Mouse (Mus musculus) heart, embryonic 14.5 days (tissue): ENCODE data around the gene Ccng2. TPM values are rescaled to one million over a fixed set of nuclear protein-coding genes. Genes with fewer than 3 reads are reported as not detected.

Source experiments
- ATAC-seq: fragments of 200-750 bp; cut with Nextera tagmentation; 2 replicates; pipeline ENCODE4 v1.8.0; 2017; ENCODE audit warnings: low read depth, moderate TSS enrichment; ENCODE audit not compliant: insufficient number of reproducible peaks, insufficient read depth, low FRiP score
- H3K27ac ChIP-seq, 2 experiments: fragments of 200-500 bp in 1 of 2; fragments of 300-500 bp in 1 of 2; sonication (generic) in 1 of 2; replicated peaks in 1 of 2; 2 replicates each; pipeline ENCODE4 v1.5.1; 2012 to 2014; ENCODE audit warnings: low read depth in 2 of 2, low read length in 2 of 2, control low read depth in 1 of 2, mild to moderate bottlenecking in 1 of 2, mixed read lengths in 1 of 2; ENCODE audit not compliant: control insufficient read depth in 1 of 2, insufficient read depth in 1 of 2
- H3K27me3 ChIP-seq: fragments of 300-500 bp; sonication (generic); 2 replicates; pipeline ENCODE4 v1.6.1; 2014; ENCODE audit warnings: mild to moderate bottlenecking, low read length, control low read depth; ENCODE audit not compliant: control insufficient read depth, insufficient read depth
- H3K36me3 ChIP-seq: fragments of 300-500 bp; sonication (generic); 2 replicates; pipeline ENCODE4 v1.6.1; 2014; ENCODE audit warnings: mild to moderate bottlenecking, control low read depth, low read length, mixed read lengths; ENCODE audit not compliant: control insufficient read depth, insufficient read depth
- H3K4me1 ChIP-seq, 2 experiments: fragments of 200-500 bp in 1 of 2; fragments of 300-500 bp in 1 of 2; sonication (generic) in 1 of 2; 2 replicates each; pipeline ENCODE4 v1.6.1; 2012 to 2014; ENCODE audit warnings: low read length in 2 of 2, control low read depth in 1 of 2, mixed read lengths in 1 of 2; ENCODE audit not compliant: control insufficient read depth in 2 of 2, insufficient read depth in 2 of 2
- H3K4me2 ChIP-seq: fragments of 300-500 bp; sonication (generic); 2 replicates; pipeline ENCODE4 v1.6.1; 2014; ENCODE audit warnings: mild to moderate bottlenecking, low read length
- H3K4me3 ChIP-seq, 2 experiments: fragments of 200-500 bp in 1 of 2; fragments of 300-500 bp in 1 of 2; sonication (generic) in 1 of 2; 2 replicates each; pipeline ENCODE4 v1.5.1; 2012 to 2014; ENCODE audit warnings: low read length in 2 of 2, mild to moderate bottlenecking in 2 of 2, control low read depth in 1 of 2, low read depth in 1 of 2, moderate library complexity in 1 of 2; ENCODE audit not compliant: control insufficient read depth in 1 of 2, insufficient read depth in 1 of 2
- H3K9ac ChIP-seq: fragments of 300-500 bp; sonication (generic); 2 replicates; pipeline ENCODE4 v1.6.1; 2014; ENCODE audit warnings: mild to moderate bottlenecking, low read length
- H3K9me3 ChIP-seq: fragments of 300-500 bp; sonication (generic); 2 replicates; pipeline ENCODE4 v1.6.1; 2016; ENCODE audit warnings: low read length, control low read depth; ENCODE audit not compliant: control insufficient read depth
- WGBS: fragments of 180-500 bp; shearing (Covaris S2); extraction: QIAGEN DNeasy Blood & Tissue Kit; methylation state at CpG from one replicate; pipeline ENCODE4 v1.1.7; 2014; 5-methylcytosine and 5-hydroxymethylcytosine counted together
- polyA plus RNA-seq: library from polyadenylated mRNA; unstranded; fragments of >200 nt; fragmentation: Nextera tagmentation; extraction: Ambion mirVana; gene quantifications from 2 replicates; pipeline ENCODE4 v1.2.1, GENCODE M21; 2014

The Ccng2 gene
- polyA plus RNA-seq, 1 experiment from 2014 or later: 44.2 TPM

DNA sequence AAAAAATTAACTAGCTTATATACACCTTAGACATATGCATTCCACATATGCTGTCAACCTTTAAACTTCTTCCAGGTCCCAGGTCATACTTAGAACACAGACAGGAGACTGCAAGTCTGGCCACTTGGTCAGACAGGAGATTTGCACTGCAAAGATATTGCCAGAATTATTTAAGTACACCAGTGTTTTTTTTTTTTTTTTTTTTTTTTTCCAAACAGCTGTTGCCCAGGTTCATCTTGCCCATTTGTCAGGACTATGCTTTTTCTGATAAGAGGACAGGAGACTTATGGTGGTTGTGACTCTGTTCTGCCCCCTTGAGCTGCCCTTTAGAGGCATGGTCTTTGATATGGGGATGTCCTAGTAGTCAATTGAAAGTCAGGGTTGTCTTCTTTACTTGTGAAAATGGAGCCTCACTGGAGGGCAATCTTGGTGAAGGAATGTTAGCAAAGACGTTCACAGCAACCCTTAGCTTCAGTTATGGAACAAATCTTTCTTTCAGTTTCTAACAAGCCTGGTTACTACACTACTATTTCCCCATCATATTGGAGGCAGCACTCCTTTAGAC is 2.8 kb upstream of the Ccng2 start:
- no peaks in the 10 kb centered on the region for H3K9me3 ChIP-seq
- 72% methylated on average over 1 of the region's 1 CpGs for WGBS
- no peaks in the 10 kb centered on the region; the same call in 1 of the 2 replicates for H3K36me3 ChIP-seq
- H3K27me3 ChIP-seq: no peaks in the 10 kb centered on the region
- H3K9ac ChIP-seq: no peak overlapping the region
- no peak overlapping the region for H3K27ac ChIP-seq
- no peak overlapping the region for H3K4me2 ChIP-seq
- no peak for ATAC-seq
- H3K4me1 ChIP-seq: peaks cover 9 to 30% of the 10 kb centered on the region in 2 experiments
- no peak overlapping the region for H3K4me3 ChIP-seq

GRCm38 (mm10) chr5:93265164-93265800 is 1.8 kb upstream of the Ccng2 start:
- Histone ChIP-seq H3K9me3 (no peaks in the 10 kb centered on the region), H3K4me2 (no peak overlapping the region), H3K27me3 (no peaks in the 10 kb centered on the region), H3K9ac (no peak overlapping the region), H3K36me3 (peaks cover 10% of the 10 kb centered on the region), H3K4me1 (peaks cover 11 to 39% of the 10 kb centered on the region in 2 experiments), H3K27ac (peak overlapping the region in 1 of 2 experiments; percentile 96; a peak in 3 of 4 replicates), H3K4me3 (no peak overlapping the region)
- no peak for ATAC-seq
- WGBS: 76% methylated on average over 7 of the region's 7 CpGs

GRCm38 (mm10) chr5:93265801-93266580 is 1.1 kb upstream of the Ccng2 start:
- ATAC-seq: no peak
- H3K4me1 ChIP-seq: peaks cover 11 to 39% of the 10 kb centered on the region in 2 experiments
- H3K27ac ChIP-seq: peak overlapping the region in 1 of 2 experiments; percentile 96; a peak in 3 of 4 replicates
- H3K36me3 ChIP-seq: peaks cover 16% of the 10 kb centered on the region
- H3K9ac ChIP-seq: peak overlapping the region; percentile 66
- H3K4me3 ChIP-seq: peak overlapping the region in 1 of 2 experiments; percentile 98; a peak in 2 of 4 replicates
- WGBS: 61% methylated on average over 13 of the region's 13 CpGs
- no peaks in the 10 kb centered on the region for H3K27me3 ChIP-seq
- peak overlapping the region; percentile 69 for H3K4me2 ChIP-seq
- no peaks in the 10 kb centered on the region for H3K9me3 ChIP-seq

GRCm38 (mm10) chr5:93267851-93268606 is 972 bp downstream of the Ccng2 start:
- Histone ChIP-seq H3K4me1 (peaks cover 9 to 30% of the 10 kb centered on the region in 2 experiments), H3K27me3 (no peaks in the 10 kb centered on the region), H3K27ac (peak overlapping the region; percentile 87 to 96), H3K4me2 (peak overlapping the region; percentile 69), H3K4me3 (peak overlapping the region; percentile 70 to 98), H3K9ac (peak overlapping the region; percentile 98), H3K36me3 (peaks cover 37% of the 10 kb centered on the region), H3K9me3 (no peaks in the 10 kb centered on the region)
- under 1% methylated on average over 48 of the region's 48 CpGs for WGBS
- ATAC-seq: peak; percentile 68

- peak overlapping the region in 1 of 2 experiments; percentile 98; a peak in 1 of 4 replicates for H3K4me3 ChIP-seq
- no peaks in the 10 kb centered on the region for H3K27me3 ChIP-seq
- peak overlapping the region; percentile 22; the same call in 1 of the 2 replicates for H3K9ac ChIP-seq
- no peaks in the 10 kb centered on the region for H3K9me3 ChIP-seq
- peaks cover 57% of the 10 kb centered on the region for H3K36me3 ChIP-seq
- H3K4me1 ChIP-seq: peaks cover 4 to 25% of the 10 kb centered on the region in 2 experiments; a peak in 3 of 4 replicates
- WGBS: 67% methylated on average over 7 of the region's 7 CpGs
- H3K27ac ChIP-seq: no peak overlapping the region
- no peak for ATAC-seq
- peak overlapping the region; percentile 69 for H3K4me2 ChIP-seq
Measured at GRCm38 (mm10) chr5:93270095-93270494, 3.0 kb downstream of the Ccng2 start.

DNA sequence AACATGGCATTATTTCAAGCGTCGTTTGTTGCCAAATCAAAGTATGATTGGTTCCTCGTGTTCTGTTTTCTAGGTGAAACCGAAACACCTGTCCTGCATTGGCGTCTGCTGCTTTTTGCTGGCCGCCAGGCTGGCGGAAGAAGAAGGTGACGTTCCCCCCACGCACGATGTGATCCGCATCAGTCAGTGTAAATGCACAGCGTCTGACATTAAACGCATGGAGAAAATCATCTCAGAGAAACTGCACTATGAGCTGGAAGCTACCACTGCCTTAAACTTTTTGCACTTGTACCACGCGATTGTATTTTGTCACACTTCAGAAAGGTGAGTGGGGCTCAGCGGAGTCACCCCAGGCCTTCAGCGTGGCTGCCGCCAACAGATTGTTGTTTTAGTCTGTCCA is 3.7 kb downstream of the Ccng2 start:
- no peak for ATAC-seq
- Histone ChIP-seq H3K9me3 (no peaks in the 10 kb centered on the region), H3K36me3 (peaks cover 64% of the 10 kb centered on the region), H3K27ac (no peak overlapping the region), H3K4me1 (peaks cover 2 to 21% of the 10 kb centered on the region in 2 experiments; a peak in 3 of 4 replicates), H3K4me2 (no peak overlapping the region), H3K4me3 (no peak overlapping the region), H3K9ac (no peak overlapping the region), H3K27me3 (no peaks in the 10 kb centered on the region)
- WGBS: 95% methylated on average over 18 of the region's 18 CpGs
